Mouse (Mus musculus) ES-Bruce4 (cell line): Measurements from ENCODE around the gene Ccl22.

Source experiments
- CTCF ChIP-seq: IDR thresholded peaks from one replicate; pipeline ENCODE4 v1.8.1; 2011; ENCODE audit warnings: low read depth, low read length
- EP300 ChIP-seq: IDR thresholded peaks from 2 replicates; pipeline ENCODE4 v1.6.1; 2011; ENCODE audit warnings: low read depth, low read length; ENCODE audit not compliant: insufficient read depth
- POLR2A ChIP-seq: IDR thresholded peaks from one replicate; pipeline ENCODE4 v1.8.1; 2011; ENCODE audit warnings: low read length; ENCODE audit not compliant: insufficient read depth

DNA sequence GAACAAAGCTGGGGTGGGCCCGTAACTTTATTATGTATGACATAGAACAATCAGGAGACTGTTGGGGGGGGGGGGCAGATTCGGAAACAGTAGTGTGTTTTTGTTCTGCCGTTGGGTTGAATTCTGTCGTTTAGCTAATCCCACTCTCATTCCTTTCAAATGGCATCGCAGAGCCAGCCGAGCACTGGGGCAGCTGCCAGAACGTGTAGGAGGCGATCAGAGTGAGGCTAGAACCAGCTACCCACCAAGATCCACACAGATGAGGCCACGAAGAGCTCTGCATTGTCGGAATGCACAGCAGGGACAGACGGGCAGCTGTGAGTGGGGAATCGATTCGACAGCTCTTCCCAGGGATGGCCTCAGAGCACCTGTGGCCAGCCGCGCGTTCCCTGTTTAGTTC, 46.0 kb upstream of the Ccl22 start:
- TF ChIP-seq CTCF (no peak), EP300 (no peak), POLR2A (no peak)
